Mouse (Mus musculus) ES-Bruce4 (cell line): Measurements from ENCODE around the gene Dlk1. TPM values are rescaled to one million over a fixed set of nuclear protein-coding genes. Genes with fewer than 3 reads are reported as not detected.
A peak's percentile ranks its signal among the peaks of the same experiment; 100 is the strongest.

Experiments
- H3K27ac ChIP-seq: 2 replicates; pipeline ENCODE4 v1.5.1; 2012; ENCODE audit warnings: low read length, inconsistent platforms; ENCODE audit not compliant: insufficient read depth
- H3K27me3 ChIP-seq: 2 replicates; pipeline ENCODE4 v1.6.1; 2012; ENCODE audit warnings: mild to moderate bottlenecking, low read length, inconsistent platforms; ENCODE audit not compliant: control insufficient read depth, poor library complexity, insufficient read depth, severe bottlenecking
- H3K36me3 ChIP-seq: 2 replicates; pipeline ENCODE4 v1.6.1; 2012; ENCODE audit warnings: inconsistent platforms, mild to moderate bottlenecking, low read length, moderate library complexity; ENCODE audit not compliant: control insufficient read depth, poor library complexity, insufficient read depth, severe bottlenecking
- H3K4me1 ChIP-seq: one replicate; pipeline ENCODE4 v1.8.1; 2011; ENCODE audit warnings: low read length; ENCODE audit not compliant: control insufficient read depth, insufficient read depth
- H3K4me3 ChIP-seq: 2 replicates; pipeline ENCODE4 v1.5.1; 2011; ENCODE audit warnings: low read depth, mild to moderate bottlenecking, low read length
- H3K9ac ChIP-seq: 2 replicates; pipeline ENCODE4 v1.6.1; 2012; ENCODE audit warnings: low read depth, mild to moderate bottlenecking, inconsistent platforms; ENCODE audit not compliant: poor library complexity, severe bottlenecking
- H3K9me3 ChIP-seq: replicated peaks from 2 replicates; pipeline ENCODE4 v1.6.1; 2012; ENCODE audit warnings: mild to moderate bottlenecking, low read length, inconsistent platforms; ENCODE audit not compliant: control insufficient read depth, poor library complexity, insufficient read depth, severe bottlenecking
- CTCF ChIP-seq: IDR thresholded peaks from one replicate; pipeline ENCODE4 v1.8.1; 2011; ENCODE audit warnings: low read depth, low read length
- EP300 ChIP-seq: IDR thresholded peaks from 2 replicates; pipeline ENCODE4 v1.6.1; 2011; ENCODE audit warnings: low read depth, low read length; ENCODE audit not compliant: insufficient read depth
- POLR2A ChIP-seq: IDR thresholded peaks from one replicate; pipeline ENCODE4 v1.8.1; 2011; ENCODE audit warnings: low read length; ENCODE audit not compliant: insufficient read depth
- polyA plus RNA-seq: library from polyadenylated mRNA; stranded (reverse); fragments of >200 nt; gene quantifications from 2 replicates; pipeline ENCODE4 v1.2.4, GENCODE M21; 2011; ENCODE audit warnings: low read depth; ENCODE audit not compliant: missing spikeins, insufficient read depth, insufficient read length

The Dlk1 gene
- polyA plus RNA-seq: 2.4 and 2.8 TPM in 2 replicates

DNA sequence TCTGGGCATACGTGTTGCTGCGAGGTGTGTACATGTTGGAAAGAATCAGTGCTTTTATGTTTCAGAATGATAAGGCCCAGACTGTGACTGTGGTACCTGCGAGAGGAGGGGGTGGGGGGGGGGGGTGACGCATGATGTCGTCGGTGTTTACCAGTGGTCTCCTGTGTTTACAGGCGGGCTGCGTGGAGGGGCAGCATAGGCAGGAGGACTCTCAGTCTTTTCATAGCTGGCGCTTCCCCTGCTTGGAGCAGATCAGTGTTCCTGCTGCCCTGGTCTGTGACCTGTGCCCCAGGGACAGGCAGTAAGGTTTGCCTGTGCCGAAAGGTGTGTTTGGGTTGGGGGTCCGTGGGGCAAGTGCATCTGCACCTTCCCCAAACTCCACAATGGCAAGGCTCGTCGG lies at the start of gene Dlk1:
Dlk1 (plus strand) TSS at position 232 of the 400 bp plus-strand sequence.
- peaks cover 19% of the 10 kb centered on the region for H3K27me3 ChIP-seq
- TF ChIP-seq POLR2A (no peak), EP300 (no peak), CTCF (no peak)
- no peaks in the 10 kb centered on the region for H3K36me3 ChIP-seq
- H3K9ac ChIP-seq: peak within 1 kb of the TSS; percentile 49
- H3K27ac ChIP-seq: no peak within 1 kb of the TSS
- H3K9me3 ChIP-seq: no peaks in the 10 kb centered on the region
- peak within 1 kb of the TSS; percentile 47 for H3K4me3 ChIP-seq
- peaks cover 2% of the 10 kb centered on the region for H3K4me1 ChIP-seq

- Histone ChIP-seq H3K27ac (no peak overlapping the region), H3K27me3 (no peaks in the 10 kb centered on the region), H3K4me1 (no peaks in the 10 kb centered on the region), H3K36me3 (no peaks in the 10 kb centered on the region), H3K4me3 (no peak overlapping the region), H3K9me3 (no peaks in the 10 kb centered on the region), H3K9ac (no peak overlapping the region)
- TF ChIP-seq POLR2A (no peak), CTCF (no peak), EP300 (no peak)
These were observed 49.7 kb upstream of the Dlk1 start for GRCm38 (mm10) chr12:109402943-109403342.

DNA sequence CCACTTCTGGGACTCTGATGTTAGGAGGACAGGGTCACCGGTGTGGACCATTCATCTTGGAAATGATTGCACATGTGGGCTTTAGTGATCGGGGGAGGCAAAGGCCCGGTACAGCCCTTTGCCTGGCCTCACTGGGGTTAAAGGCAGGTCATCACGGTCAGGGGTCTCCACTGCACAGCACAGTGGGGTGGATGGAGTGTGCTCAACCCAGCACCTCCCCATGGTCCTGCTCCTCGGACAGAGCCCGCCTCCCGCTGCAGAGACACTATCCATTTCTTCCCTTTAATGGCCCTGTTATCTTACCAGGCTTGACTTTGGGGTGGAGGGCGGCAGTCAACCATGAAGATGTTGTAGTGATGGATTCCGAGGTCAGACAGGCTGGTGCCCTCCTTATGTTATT lies 48.9 kb upstream of the Dlk1 start:
- TF ChIP-seq POLR2A (no peak), EP300 (no peak), CTCF (no peak)
- Histone ChIP-seq H3K4me3 (no peak overlapping the region), H3K27ac (no peak overlapping the region), H3K27me3 (no peaks in the 10 kb centered on the region), H3K4me1 (no peaks in the 10 kb centered on the region), H3K9me3 (no peaks in the 10 kb centered on the region), H3K9ac (no peak overlapping the region), H3K36me3 (no peaks in the 10 kb centered on the region)

DNA sequence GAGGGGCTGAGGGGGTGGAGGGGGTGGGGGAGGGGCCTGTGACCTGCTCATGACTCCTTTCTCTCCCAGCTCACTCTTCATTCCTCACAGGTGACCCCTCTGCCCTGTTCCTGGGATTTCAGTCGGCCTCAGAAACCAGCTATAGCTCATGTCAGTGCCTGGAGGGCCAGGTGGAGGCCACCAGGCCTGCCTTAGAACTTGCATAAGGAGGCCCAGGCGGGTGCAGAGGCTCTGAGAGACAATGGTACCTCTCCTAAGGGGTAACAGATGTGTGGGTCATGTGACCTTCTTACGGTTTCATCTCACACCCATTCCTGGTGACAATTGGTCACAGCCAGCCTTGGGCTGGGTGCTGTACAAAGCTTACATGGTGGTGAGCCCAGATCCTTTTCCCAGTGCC lies 46.6 kb upstream of the Dlk1 start:
- no peak overlapping the region for H3K4me3 ChIP-seq
- H3K9me3 ChIP-seq: no peaks in the 10 kb centered on the region
- H3K27ac ChIP-seq: no peak overlapping the region
- no peaks in the 10 kb centered on the region for H3K36me3 ChIP-seq
- no peak for TF ChIP-seq EP300
- no peak for TF ChIP-seq CTCF
- TF ChIP-seq POLR2A: no peak
- no peaks in the 10 kb centered on the region for H3K4me1 ChIP-seq
- no peak overlapping the region for H3K9ac ChIP-seq
- no peaks in the 10 kb centered on the region for H3K27me3 ChIP-seq

DNA sequence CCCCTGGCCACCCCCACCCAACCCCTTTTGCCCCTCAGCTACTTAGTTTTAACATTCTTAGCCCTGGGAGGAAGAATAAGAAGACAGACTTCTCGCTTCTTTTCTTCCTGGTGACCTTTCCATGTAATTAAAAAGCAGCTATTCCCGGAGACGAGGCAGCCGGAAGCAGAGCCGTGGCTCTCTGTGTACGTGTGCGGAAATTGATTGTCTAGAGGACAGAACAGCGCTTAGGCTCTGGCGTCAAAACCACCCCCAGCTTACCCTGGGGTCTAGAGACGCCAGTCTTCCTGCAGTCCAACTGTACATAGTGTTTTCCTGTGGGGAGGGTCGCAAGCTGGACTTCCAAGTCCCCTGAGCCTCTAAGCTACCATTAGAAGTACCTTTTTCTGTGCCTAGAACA lies 41.9 kb upstream of the Dlk1 start:
- no peak overlapping the region for H3K9ac ChIP-seq
- TF ChIP-seq POLR2A: no peak
- TF ChIP-seq CTCF: no peak
- TF ChIP-seq EP300: no peak

DNA sequence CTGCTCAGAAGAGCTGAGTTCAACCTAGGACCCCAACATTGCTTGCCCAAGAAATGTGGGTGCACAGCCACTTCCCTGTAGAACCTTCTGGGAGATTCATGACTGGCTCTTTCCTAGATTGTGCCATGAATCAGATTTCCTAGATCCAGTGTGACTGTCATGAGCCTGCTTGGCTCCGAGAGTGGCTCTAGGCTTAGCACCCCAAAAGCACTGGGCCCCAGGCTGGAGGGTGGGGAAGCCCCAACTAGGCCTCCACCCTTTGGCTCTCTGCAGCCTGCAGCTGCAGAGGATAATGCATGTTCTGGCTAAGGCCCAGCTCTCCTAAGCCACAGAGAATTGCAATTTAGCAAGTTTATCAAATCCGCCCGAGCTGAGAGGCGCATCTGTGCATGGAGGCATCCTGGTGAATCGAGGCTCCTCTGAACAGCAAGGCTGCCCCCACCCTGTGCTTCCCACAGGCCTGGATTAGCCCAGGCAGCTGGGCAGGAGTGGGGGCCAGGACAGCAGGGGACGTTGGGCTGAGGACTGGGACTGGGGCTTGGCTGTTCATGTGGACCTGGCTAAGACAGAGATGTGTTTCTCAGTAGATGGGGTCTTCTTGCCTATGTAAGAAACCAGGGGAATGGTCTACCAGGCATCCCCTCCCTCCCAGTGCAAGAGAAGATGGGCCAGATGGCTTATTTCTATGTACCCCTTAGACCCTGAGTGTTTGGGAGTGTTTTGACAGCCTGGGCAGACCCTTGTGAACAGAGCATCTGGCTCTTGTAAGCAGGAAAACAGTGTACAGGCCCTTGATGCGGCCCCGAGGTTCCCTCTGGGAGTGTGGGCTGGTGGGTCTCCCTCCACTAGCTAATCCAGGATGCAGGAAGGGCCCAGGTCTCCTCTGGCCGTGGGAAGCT lies 41.2 kb upstream of the Dlk1 start:
- Histone ChIP-seq H3K27ac (no peak overlapping the region), H3K27me3 (no peaks in the 10 kb centered on the region), H3K4me1 (no peaks in the 10 kb centered on the region), H3K36me3 (no peaks in the 10 kb centered on the region), H3K4me3 (no peak overlapping the region), H3K9me3 (no peaks in the 10 kb centered on the region), H3K9ac (no peak overlapping the region)
- no peak for TF ChIP-seq CTCF
- no peak for TF ChIP-seq EP300
- no peak for TF ChIP-seq POLR2A

More for the DNA sequence above, 41.9 kb upstream of the Dlk1 start:
- H3K9me3 ChIP-seq: no peaks in the 10 kb centered on the region
- no peaks in the 10 kb centered on the region for H3K27me3 ChIP-seq
- no peaks in the 10 kb centered on the region for H3K36me3 ChIP-seq
- H3K27ac ChIP-seq: no peak overlapping the region
- no peak overlapping the region for H3K4me3 ChIP-seq
- no peaks in the 10 kb centered on the region for H3K4me1 ChIP-seq
